Mouse (Mus musculus) cerebellum, adult 11 months (tissue): Measurements from ENCODE around the gene Celsr3.

ENCODE experiments used
- DNase-seq: peaks from one replicate; pipeline ENCODE4 v3.0.0; 2022

Gene Celsr3

DNA sequence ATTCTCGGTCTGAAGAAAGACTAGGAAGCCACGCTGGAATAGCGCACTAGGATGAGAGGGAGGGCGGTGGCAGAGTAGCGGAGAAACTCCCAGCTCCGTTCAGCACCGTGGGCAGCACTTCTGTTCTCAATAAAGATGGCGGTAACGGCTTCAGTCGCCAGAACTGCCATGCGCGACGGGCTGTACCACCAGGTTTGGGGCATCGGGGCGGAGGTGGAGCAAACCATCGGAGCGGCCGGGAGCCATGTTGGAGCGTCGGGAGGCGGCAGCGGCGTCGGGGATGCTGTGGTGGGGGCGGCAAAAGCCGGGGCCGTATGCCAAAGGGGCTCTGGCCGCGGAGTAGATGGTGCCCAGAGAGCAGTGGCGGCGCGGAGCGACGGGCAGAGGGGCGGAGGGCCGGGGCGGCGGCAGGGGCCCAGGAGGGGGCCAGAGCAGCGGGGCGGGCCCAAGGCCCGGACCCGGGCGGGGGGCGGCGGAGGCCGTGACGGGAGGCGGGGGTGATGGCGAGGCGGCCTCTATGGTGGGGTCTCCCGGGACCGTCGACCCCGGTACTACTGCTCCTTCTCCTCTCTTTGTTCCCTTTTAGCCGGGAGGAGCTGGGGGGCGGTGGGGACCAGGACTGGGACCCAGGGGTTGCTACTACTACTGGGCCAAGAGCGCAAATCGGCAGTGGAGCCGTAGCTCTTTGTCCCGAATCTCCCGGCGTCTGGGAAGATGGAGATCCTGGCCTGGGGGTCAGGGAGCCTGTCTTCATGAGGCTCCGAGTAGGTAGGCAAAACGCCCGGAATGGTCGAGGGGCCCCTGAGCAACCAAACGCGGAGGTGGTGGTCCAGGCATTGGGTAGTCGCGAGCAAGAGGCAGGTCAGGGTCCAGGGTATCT is at the start of gene Celsr3:
Gene Celsr3, plus strand, starts transcription at position 501 of the 880 bp plus-strand sequence.
- peak; percentile 92 for DNase-seq

DNA sequence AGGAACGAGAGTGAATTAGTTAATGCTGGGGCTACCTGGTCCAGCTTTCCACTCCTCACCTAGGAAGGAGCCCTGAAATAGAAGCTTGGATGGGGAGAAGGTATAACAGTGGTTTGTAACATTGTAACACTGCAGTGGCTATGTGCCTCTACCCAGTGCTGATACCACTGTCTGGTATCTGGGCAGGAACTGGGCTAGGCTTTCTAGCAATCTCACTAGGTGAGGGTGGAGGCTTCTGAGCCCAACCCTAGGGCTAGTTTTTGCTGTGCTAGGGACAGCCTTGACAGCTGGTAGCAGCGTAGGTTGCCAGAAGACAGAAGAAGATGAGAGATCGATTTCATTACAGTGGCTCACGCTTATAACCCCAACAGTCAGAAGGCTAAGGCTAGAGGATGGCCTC is 49.5 kb upstream of the Celsr3 start:
- DNase-seq = no peak

DNA sequence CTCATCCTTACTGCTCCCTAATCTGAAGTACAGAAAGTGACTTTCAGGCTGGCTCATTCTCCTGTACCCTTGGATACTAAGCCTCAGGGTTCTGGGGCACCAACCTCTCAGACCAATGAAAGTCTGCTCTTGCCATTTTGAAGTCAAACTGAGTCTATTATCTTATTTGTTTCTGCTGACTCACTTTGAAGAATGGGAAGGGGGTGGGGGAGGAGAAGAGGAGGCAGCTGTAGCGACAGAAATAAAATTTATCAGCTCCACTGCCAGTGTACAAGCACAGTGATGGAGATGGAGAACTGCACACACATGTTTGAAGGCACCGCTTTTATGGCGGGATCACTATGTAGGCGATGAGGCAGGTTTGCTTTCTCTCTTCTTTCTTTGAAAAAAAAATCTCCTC is 48.8 kb upstream of the Celsr3 start:
- DNase-seq = no peak

DNA sequence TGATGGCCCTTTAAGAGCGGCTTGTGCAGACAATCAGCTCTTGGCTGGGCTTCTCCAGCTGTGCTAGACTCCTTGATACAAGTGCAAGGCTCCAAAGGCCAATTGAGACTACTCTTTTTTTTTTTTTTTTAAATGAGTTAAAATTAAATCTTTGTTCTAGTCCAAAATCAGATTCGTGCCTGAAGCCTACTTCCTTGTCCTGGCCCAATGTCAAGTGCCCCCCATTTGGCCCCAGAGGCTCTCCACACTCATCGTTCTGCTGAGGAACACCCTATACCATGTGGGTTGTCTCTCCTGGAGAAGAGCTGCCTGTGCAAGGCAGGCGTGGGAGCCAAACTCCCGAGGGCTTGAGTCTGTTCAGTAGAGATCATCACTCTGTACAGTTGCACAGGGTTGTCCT is 45.2 kb upstream of the Celsr3 start:
- DNase-seq = no peak

DNA sequence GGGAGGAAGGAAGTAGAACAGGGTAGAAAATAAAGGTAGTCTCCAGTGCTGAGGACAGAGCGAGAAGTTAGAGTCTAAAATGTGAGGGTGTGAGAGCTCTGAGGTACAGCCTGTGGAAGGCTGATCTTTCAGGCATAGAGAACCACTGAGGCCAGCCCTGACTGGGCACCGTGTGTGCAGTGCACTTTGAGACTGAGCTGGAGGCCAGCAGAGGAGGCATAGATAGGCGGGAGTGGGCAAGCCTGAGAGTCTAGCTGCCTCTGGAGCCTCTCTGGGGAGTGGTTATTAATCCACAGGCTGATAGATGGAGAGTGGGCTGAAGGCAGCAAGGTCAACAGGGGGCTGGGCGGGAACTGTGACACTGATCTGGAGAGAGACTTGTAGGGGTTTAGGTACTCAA is 44.2 kb upstream of the Celsr3 start:
- no peak for DNase-seq

DNA sequence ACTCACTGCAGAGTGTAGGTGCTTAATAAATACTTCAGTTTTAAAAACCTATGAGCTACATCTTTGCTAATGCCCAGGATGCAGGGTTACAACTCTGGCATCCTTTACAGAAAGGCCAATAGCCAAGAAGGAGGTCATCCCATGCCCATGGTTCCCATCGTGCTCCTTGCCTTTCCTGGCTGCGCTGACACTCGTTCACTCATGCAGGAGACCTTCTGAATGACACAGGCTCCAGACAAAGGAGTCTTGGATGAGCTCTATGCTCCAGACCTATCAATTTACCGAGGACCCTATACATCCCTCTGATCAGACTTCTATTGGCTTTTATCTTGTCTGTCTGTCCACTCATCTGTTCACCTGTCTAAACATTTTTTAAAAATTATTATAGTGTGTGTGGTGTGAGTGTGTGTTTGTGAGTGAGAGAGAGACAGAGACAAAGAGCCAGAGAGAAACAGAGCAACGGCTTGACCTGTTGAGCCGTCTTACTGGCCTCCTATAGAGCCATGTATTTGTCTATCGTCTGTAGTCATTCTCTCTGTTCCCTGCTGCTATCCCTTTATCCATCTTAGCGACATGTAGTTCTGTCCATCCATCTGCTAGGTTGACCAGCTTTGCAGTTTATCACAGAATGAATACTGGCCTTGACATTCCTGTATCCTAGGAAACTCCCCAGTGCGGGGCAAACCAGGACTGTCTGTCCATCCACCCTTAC is 43.1 kb upstream of the Celsr3 start:
- no peak for DNase-seq

DNA sequence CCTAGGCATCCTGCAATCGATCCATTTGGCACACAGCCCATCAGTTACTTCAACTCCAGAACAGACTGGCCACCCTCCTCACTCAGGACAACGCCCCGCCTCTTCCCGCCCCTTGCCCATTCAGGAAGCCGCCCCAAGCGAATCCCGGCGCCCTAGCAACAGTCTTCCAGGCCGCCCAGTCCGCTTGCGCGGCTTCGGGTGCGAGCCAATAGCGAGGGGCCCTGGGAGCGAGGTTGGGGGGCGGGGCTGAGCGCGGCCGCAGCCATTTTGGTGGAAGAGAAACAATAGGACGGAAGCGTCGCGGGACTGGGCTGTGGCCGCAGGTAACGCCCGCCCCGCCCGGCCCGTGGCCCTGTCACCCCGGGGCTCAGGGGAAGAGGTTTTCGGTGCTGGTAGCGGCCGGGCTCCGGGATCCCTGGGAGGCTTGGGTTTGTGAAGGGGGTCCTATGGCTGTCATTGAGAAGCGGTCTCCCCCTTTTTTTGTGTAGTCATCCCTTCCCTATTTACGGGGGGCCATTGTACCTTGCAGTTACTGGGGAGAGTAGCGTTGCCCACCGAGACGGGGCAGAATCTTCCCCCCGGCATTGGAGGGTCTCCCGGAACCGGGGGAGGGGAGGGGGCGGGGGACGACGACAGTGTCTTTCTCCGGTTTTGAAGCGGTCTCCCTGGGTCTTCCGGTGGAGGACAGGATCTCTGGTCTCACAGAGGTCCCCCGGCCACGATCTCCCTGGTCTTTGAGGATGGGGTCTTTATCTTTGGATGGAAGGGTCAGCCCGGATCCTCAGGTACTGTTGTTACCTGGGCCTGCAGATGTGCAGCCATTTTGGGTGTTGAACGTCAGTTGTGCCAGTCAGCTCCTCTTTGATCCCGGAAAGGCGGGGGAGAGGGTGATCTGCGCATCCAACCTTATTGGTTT is 42.3 kb upstream of the Celsr3 start, which contains the start of gene Ip6k2:
Gene Ip6k2, plus strand, starts transcription at position 249 of the 916 bp plus-strand sequence.
- peak; percentile 95 for DNase-seq

DNA sequence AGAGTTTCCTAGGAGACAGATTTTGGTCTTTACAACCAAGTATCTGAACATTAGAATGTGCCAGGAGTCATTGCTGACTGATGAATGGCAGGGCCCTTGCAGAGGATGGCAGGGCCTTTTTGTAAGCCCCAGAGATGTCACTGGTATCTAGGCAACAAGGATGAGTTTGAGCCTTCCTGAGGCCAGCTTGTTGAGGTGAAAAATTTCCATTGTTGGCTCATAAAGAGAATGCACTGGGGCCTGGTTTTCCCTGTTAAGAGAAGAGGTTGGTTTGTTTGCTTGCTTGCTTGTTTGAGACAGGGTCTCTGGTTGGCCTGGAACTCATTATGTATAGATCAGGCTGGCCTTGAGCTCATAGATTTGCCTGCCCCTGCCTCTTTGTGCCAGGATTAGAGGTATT is 40.7 kb upstream of the Celsr3 start:
- no peak for DNase-seq

DNA sequence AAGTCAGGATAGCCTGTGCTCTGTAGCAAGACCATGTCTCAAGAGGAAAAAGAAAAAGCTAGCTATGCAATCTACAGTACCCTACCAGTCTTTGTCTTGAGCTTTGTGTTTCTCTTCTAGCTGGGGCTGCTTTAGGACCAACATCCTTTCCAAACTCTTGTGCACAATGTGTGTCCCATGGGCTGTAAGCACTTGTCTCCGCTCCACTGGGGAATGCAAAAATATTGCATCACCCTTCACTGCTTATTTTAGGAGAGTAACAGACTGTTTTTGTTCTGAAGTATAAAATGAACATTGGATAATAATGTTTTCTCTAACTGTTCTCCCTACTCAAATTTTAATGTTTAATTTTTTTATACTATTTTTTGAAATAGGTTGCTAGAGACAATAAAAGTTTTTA is 39.6 kb upstream of the Celsr3 start:
- DNase-seq = no peak

DNA sequence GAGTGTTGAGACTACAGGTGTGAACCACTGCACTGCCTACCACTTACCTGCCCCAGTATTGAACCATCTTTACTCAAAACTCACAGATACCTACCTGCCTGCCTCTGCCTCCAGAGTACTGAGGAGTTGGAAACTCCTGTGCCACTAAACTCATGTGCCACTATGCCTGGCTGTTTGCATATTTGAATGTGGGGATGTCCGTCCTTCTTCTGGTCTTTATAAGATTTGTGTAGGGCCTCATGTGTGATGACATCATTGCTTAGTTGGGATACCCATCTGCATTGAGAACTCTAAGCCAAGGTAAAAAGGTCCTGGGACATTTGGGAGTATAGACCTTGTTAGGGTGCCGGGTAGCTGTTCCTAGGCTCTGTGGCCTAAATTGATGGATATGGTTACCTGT is 39.0 kb upstream of the Celsr3 start:
- no peak for DNase-seq

DNA sequence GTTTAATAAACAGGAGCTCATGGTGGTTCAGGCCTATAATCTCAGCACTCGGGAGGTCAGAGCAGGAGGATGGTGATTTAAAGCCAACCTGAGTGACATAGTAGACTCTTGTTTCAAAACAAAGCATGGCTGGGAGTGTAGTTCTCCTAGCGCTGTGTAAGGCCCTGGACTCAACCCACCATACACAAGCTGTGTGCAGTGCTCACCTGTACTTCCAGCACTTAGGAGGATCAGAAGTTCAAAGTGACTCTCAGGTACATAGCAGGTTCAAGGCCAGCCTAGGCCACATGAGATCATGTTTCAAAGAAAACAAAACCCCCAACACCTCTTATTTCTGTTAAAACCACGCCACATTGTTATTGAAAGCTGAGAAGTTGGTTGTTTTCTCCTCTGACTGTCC is 37.4 kb upstream of the Celsr3 start:
- no peak for DNase-seq

DNA sequence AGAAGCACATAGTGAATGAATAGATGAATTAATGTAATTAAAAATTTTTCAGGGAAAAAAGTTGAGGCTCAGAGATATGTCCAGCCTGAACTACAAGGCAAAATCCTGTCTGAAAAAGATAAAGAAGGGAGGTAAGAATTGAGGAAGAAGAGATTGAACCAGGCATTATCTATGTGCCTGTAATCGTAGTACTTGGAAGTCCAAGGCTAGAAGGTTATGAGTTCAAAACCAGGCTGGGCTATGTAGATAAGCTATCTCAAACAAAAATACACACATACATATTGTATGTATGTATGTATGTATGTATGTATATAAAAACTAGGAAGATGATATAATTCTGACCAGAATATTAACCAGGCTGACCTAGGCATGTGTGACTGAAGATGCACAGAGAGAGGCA is 33.8 kb upstream of the Celsr3 start:
- DNase-seq = no peak

DNA sequence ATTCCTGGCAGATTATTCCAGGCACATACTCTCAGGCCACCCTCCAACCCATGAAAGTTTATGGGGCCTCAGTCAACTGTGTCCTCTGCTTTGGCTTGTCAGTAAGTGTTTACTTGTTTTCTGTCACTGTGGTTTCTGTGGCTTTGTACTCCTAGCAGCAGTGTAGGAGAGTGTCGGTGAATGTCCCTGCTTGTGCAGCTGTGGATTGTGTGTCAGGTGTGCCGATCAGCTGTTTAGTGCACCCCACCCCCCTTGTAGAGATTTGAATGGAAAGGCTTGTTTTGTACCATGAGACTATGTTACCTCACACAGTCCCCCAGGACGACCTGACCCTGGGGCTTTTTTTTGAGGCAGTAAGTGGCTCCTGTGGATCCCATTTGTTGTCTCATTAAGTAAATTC is 33.4 kb upstream of the Celsr3 start:
- no peak for DNase-seq

DNA sequence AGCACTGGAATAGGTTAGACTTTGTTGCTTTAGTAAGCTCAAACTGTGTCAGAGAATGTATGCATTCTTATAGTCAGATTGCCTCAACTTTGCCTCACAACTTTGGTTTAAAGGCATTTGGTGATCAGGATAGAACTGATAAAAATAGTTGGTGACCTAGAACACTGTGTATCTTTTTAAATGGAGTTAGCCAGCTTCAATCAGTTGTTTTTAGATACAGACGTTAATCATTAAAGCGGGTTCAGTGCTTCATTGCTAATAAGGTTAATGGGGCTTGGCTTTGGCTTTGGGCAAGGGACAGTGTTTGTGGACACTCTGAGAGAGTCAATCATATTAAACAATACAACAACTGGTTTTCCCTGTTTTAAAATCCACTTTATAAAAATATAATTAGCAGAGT is 30.8 kb upstream of the Celsr3 start:
- no peak for DNase-seq

DNA sequence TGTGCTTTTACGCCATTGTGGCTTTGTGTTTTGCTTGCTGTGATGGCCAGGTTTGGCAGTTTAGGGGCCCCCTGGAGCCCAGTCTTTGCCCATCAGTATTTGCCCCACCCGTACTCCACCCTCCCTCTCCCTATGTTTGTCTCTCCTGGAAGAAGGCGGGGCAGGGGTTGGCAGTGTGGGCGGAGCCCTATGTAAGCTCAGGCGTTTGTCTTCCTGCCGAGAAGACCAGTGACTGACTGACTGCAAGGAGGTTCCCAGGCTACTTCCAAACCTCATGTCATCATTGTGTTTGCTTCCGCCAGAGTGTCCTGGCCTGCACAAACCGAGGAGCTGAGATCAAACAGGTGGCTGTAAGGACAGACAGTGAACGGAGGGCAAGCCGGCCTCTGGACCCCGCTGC is 30.4 kb upstream of the Celsr3 start:
- DNase-seq = no peak

DNA sequence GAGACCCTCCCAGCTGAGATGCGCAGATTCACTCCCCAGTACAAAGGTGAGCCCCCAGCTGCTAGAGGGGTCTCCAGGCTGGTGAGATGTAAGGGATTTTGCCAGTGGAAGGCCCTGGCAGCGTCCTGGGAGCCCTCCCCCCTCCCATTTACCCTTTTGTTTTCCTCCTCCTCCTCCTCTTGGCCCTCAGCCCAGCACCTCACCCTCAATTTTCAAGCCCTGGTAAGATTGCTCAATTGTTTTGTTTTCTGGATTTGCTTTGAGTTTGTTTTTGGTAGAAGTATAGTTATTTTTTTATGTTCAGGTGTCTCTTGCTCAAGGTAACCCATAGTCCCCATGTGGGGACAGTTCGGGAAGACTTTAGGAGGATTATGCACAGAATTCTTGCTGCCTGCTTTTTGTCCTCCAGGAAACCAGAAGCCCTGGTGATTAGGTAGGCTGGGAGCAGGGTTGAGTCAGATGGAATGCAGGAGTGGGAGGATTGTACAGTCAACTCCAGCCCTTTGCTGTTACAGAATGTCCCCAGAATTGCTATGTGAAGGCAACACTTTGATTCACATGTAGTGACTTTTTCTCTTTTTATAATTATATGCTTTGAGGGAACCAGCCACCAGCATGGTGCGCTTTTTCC is 29.7 kb upstream of the Celsr3 start:
- DNase-seq = no peak

DNA sequence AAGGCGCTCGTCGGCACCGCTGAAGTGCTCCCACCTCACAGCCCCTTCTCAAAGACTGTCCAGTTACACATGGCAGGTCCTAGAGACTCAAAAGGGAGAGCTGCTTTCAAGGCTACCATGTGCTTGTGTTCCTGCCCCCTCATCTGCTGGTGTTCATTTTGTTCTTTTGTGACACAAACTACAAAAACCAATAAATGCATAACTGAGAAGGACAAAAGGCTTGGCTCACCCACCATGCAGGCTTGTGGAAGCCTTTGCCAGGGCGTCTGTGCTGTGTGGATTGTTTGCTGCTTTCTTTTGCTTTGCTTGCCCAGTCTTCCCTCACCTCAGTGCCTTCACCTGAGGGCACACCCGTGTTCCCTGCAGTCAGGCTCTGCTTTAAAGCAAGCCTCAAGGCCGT is 28.6 kb upstream of the Celsr3 start:
- no peak for DNase-seq

DNA sequence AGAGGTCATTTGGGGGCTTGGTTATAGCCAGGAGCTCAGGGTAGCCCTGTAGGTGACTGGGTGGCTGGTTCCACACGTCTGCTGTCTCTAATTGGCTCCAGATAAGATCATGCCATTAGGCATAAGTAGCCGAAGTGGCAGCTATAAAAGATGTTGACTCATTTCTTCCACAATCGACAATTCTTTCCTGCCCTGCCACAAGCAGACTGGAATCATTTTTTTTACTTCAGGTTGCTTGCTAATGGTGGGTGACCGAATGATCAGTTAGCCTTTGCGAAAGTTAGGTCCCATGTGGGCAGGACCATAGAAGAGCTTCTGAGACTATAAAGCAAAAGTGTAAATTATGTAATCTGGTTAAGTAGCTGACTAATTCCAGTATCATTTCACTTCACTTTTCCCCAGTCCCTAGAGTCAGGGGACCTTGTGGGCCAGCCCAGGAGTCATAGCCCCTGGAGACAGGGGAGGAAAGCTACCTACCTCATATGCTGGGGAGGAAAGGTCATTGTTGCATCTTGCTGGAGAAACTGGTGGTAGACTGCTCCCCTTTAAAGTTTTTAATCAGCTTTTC is 27.5 kb upstream of the Celsr3 start:
- DNase-seq = no peak

DNA sequence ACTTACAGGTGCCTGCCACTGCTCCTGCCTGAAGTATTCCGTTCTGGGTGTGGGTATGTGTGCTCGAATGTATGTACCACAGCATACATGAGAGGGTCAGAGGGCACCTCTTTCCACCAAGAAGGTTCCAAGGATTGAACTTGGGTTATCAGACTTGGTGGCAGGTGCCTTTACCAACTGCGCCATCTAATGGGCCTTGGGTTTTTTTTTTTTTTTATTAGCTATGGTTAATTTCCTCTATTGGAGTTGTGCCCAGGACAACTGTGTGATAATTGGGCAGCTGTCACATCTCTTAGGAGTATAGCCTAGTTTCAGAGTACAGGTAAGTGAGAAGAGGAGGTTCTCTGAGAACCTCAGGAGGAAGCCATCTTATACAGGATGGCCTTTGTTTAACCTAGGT is 26.6 kb upstream of the Celsr3 start:
- no peak for DNase-seq

DNA sequence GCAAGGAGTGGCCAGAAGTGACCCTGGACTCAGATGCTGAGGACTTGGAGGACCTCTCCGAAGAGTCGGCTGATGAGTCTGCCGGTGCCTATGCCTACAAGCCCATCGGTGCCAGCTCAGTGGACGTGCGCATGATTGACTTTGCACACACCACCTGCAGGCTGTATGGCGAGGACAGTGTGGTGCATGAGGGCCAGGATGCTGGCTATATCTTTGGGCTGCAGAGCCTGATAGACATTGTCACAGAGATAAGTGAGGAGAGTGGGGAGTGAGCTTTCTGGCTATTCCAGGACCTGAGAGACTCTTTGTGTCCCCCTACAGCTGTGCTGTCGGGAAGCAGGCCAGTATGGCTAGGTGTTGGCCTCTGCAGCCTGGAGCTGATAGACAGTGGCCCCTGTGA is 20.4 kb upstream of the Celsr3 start:
- no peak for DNase-seq

DNA sequence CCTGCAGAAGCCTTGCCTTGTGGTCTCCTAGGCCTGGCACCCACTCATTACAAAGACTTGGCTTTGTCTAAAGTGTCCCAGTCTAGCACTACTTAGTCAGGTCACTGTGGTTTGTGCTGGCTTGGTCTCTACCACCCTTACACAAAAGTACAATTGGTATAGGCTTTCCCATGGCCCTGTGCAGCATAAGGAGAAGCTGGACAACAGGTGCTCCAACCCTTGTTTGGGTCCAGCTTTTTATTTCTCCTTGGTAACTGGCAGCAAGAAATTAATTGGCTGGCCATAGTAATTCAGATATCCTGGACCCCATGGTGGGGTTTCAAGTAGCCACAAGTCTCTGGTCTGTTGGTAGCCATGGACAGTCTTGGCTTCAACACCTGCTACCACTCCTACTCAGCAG is 19.7 kb upstream of the Celsr3 start:
- no peak for DNase-seq

DNA sequence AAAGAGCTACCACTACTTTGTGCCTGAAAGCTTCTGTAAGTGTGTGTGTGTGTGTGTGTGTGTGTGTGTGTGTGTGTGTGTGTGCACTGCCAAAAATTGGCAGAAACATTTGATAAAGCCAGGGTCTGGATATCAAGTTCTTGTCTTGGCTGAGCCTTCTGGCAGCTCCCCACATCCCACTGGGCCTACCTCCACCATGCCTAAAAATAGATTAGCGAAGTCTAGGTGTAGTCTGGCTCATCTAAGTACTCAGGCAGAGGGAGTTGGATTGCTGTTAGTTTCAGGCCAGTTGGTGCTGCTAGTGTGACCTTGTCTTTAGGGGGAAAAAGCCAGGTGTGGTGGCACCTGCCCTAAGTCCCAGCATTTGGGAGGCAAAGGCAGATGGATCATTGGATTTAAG is 19.3 kb upstream of the Celsr3 start:
- peak; percentile 27 for DNase-seq
